Mouse (Mus musculus) limb, embryonic 14.5 days (tissue): Measurements from ENCODE around the gene E2f1. TPM values are rescaled to one million over a fixed set of nuclear protein-coding genes. Genes with fewer than 3 reads are reported as not detected.
A peak's percentile ranks its signal among the peaks of the same experiment; 100 is the strongest.

Experiments used
- ATAC-seq: fragments of 200-750 bp; cut with Nextera tagmentation; 2 replicates; pipeline ENCODE4 v1.8.0; 2017; ENCODE audit warnings: low read depth, moderate number of reproducible peaks, moderate TSS enrichment; ENCODE audit not compliant: low FRiP score
- DNase-seq: peaks from one replicate; pipeline ENCODE4 v3.0.0-alpha.2; 2015; ENCODE audit warnings: low spot score
- H3K27ac ChIP-seq: fragments of 300-500 bp; sonication (generic); replicated peaks from 2 replicates; pipeline ENCODE4 v1.5.1; 2014; ENCODE audit warnings: low read depth, mild to moderate bottlenecking, low read length, moderate library complexity, mixed read lengths
- H3K27me3 ChIP-seq: fragments of 300-500 bp; sonication (generic); 2 replicates; pipeline ENCODE4 v1.6.1; 2014; ENCODE audit warnings: low read length, mixed read lengths; ENCODE audit not compliant: control insufficient read depth, insufficient read depth
- H3K36me3 ChIP-seq: fragments of 300-500 bp; sonication (generic); 2 replicates; pipeline ENCODE4 v1.6.1; 2014; ENCODE audit warnings: mild to moderate bottlenecking, low read length, moderate library complexity, mixed read lengths; ENCODE audit not compliant: control insufficient read depth, insufficient read depth
- H3K4me1 ChIP-seq: fragments of 300-500 bp; sonication (generic); 2 replicates; pipeline ENCODE4 v1.6.1; 2014; ENCODE audit warnings: antibody characterized with exemption, low read length, mixed read lengths; ENCODE audit not compliant: control insufficient read depth, insufficient read depth
- H3K4me2 ChIP-seq: fragments of 300-500 bp; sonication (generic); replicated peaks from 2 replicates; pipeline ENCODE4 v1.6.1; 2014; ENCODE audit warnings: low read depth, mild to moderate bottlenecking, low read length, moderate library complexity; ENCODE audit not compliant: severe bottlenecking
- H3K4me3 ChIP-seq: fragments of 300-500 bp; sonication (generic); replicated peaks from 2 replicates; pipeline ENCODE4 v1.5.1; 2014; ENCODE audit warnings: low read length
- H3K9ac ChIP-seq: fragments of 300-500 bp; sonication (generic); 2 replicates; pipeline ENCODE4 v1.6.1; 2014; ENCODE audit warnings: mild to moderate bottlenecking, low read depth, low read length, moderate library complexity; ENCODE audit not compliant: severe bottlenecking
- H3K9me3 ChIP-seq: fragments of 300-500 bp; sonication (generic); 2 replicates; pipeline ENCODE4 v1.6.1; 2016; ENCODE audit warnings: low read length; ENCODE audit not compliant: control insufficient read depth
- POLR2A ChIP-seq: fragments of 200-500 bp; IDR thresholded peaks from 2 replicates; pipeline ENCODE4 v1.8.0; 2012; ENCODE audit warnings: inconsistent platforms, mild to moderate bottlenecking, moderate library complexity, borderline replicate concordance; ENCODE audit not compliant: insufficient read depth, insufficient read length; ENCODE audit errors: extremely low read depth
- WGBS: fragments of 180-500 bp; shearing (Covaris S2); extraction: QIAGEN DNeasy Blood & Tissue Kit; methylation state at CpG from one replicate; pipeline ENCODE4 v1.1.7; 2014; 5-methylcytosine and 5-hydroxymethylcytosine counted together
- polyA plus RNA-seq, 2 experiments: library from polyadenylated mRNA; depleted of rRNA in 1 of 2; stranded (reverse) in 1 of 2; unstranded in 1 of 2; fragments of >200 nt; fragmentation: Nextera tagmentation in 1 of 2; extraction: Ambion mirVana in 1 of 2; gene quantifications; 2 replicates each; pipeline versions ENCODE4 v1.2.1 to v1.2.3; 2012 to 2014

The E2f1 gene
- polyA plus RNA-seq, 2 experiments, result 9.4 to 38.3 TPM

GRCm38 (mm10) chr2:154567766-154568165, 1.9 kb downstream of the E2f1 start:
- Histone ChIP-seq H3K9me3 (no peaks in the 10 kb centered on the region), H3K36me3 (peaks cover 16% of the 10 kb centered on the region), H3K4me2 (peak overlapping the region; percentile 76), H3K4me3 (peak overlapping the region; percentile 81), H3K27ac (peak overlapping the region; percentile 16; the same call in 1 of the 2 replicates), H3K4me1 (peaks cover 33% of the 10 kb centered on the region), H3K27me3 (no peaks in the 10 kb centered on the region), H3K9ac (peak overlapping the region; percentile 82)
- 66% methylated on average over 2 of the region's 2 CpGs for WGBS
- DNase-seq (no peak), ATAC-seq (no peak)
- no peak for TF ChIP-seq POLR2A

- Histone ChIP-seq H3K27me3 (no peaks in the 10 kb centered on the region), H3K4me1 (peaks cover 33% of the 10 kb centered on the region), H3K36me3 (peaks cover 23% of the 10 kb centered on the region), H3K9me3 (no peaks in the 10 kb centered on the region), H3K4me2 (0 out of 2 replicates have a peak overlapping the region, but pooled peaks have one; percentile 7), H3K4me3 (no peak overlapping the region), H3K9ac (no peak overlapping the region; the same call in 1 of the 2 replicates), H3K27ac (peak overlapping the region; percentile 61)
- no peak for ATAC-seq
- no peak for DNase-seq
- 33% methylated on average over 8 of the region's 8 CpGs for WGBS
- no peak for TF ChIP-seq POLR2A
These were observed 3.1 kb downstream of the E2f1 start for GRCm38 (mm10) chr2:154566641-154567040.

- peaks cover 27% of the 10 kb centered on the region for H3K4me1 ChIP-seq
- no peaks in the 10 kb centered on the region for H3K27me3 ChIP-seq
- H3K9ac ChIP-seq, result peak overlapping the region; percentile 9; the same call in 1 of the 2 replicates
- peaks cover 34% of the 10 kb centered on the region for H3K36me3 ChIP-seq
- ATAC-seq, result 0 out of 2 replicates have a peak, but pooled peaks have one; percentile 5
- WGBS, result 76% methylated on average over 3 of the region's 3 CpGs
- 0 out of 2 replicates have a peak overlapping the region, but pooled peaks have one; percentile 1 for H3K27ac ChIP-seq
- no peak for DNase-seq
- no peak overlapping the region for H3K4me3 ChIP-seq
- H3K9me3 ChIP-seq, result no peaks in the 10 kb centered on the region
- no peak for TF ChIP-seq POLR2A
- no peak overlapping the region for H3K4me2 ChIP-seq
These were observed 4.1 kb downstream of the E2f1 start for GRCm38 (mm10) chr2:154565562-154565961.

GRCm38 (mm10) chr2:154563612-154564170, 6.0 kb downstream of the E2f1 start:
- H3K27me3 ChIP-seq, result no peaks in the 10 kb centered on the region
- H3K36me3 ChIP-seq, result peaks cover 40% of the 10 kb centered on the region
- H3K4me3 ChIP-seq, result no peak overlapping the region
- no peak for ATAC-seq
- peaks cover 32% of the 10 kb centered on the region for H3K4me1 ChIP-seq
- no peak overlapping the region for H3K9ac ChIP-seq
- WGBS, result 80% methylated on average over 17 of the region's 22 CpGs
- no peak for DNase-seq
- TF ChIP-seq POLR2A, result no peak
- H3K9me3 ChIP-seq, result no peaks in the 10 kb centered on the region
- H3K27ac ChIP-seq, result no peak overlapping the region
- H3K4me2 ChIP-seq, result no peak overlapping the region

- DNase-seq (no peak), ATAC-seq (no peak)
- peak within 1 kb of the TSS; percentile 54 for H3K4me2 ChIP-seq
- no peaks in the 10 kb centered on the region for H3K27me3 ChIP-seq
- no peaks in the 10 kb centered on the region for H3K9me3 ChIP-seq
- WGBS, result 6% methylated on average over 33 of the region's 34 CpGs
- peaks cover 30% of the 10 kb centered on the region for H3K36me3 ChIP-seq
- H3K4me3 ChIP-seq, result peak within 1 kb of the TSS; percentile 24
- no peak within 1 kb of the TSS for H3K27ac ChIP-seq
- H3K4me1 ChIP-seq, result peaks cover 25% of the 10 kb centered on the region
- no peak for TF ChIP-seq POLR2A
- peak within 1 kb of the TSS; percentile 43; the same call in 1 of the 2 replicates for H3K9ac ChIP-seq
These were observed 11.2 kb downstream of the E2f1 start, which contains the start of gene Necab3 for GRCm38 (mm10) chr2:154558264-154559039. TSS of gene Necab3 (minus strand) at chr2:154558890.
